Mouse (Mus musculus) lung, embryonic 14.5 days (tissue): ENCODE measurements at regions not wholly inside any gene's neighbourhood (a gene's known extent, or its start where the extent isn't known, plus 50 kb on each side); places are given as distances from the start of the nearest gene placed in this dataset.

ENCODE experiments used
- ATAC-seq: fragments of 200-750 bp; cut with Nextera tagmentation; 2 replicates; pipeline ENCODE4 v1.8.0; 2017; ENCODE audit warnings: mild to moderate bottlenecking, moderate TSS enrichment, moderate library complexity; ENCODE audit not compliant: insufficient read depth
- DNase-seq: peaks from one replicate; pipeline ENCODE4 v3.0.0-alpha.2; 2015
- H3K27ac ChIP-seq: fragments of 300-500 bp; sonication (generic); 2 replicates; pipeline ENCODE4 v1.5.1; 2014; ENCODE audit warnings: low read depth, mild to moderate bottlenecking, moderate library complexity
- H3K27me3 ChIP-seq: fragments of 300-500 bp; sonication (generic); 2 replicates; pipeline ENCODE4 v1.6.1; 2014; ENCODE audit warnings: low read length, control low read depth; ENCODE audit not compliant: insufficient read depth
- H3K36me3 ChIP-seq: fragments of 300-500 bp; sonication (generic); 2 replicates; pipeline ENCODE4 v1.6.1; 2014; ENCODE audit warnings: control low read depth; ENCODE audit not compliant: insufficient read depth
- H3K4me1 ChIP-seq: fragments of 300-500 bp; sonication (generic); 2 replicates; pipeline ENCODE4 v1.6.1; 2014; ENCODE audit warnings: antibody characterized with exemption, control low read depth; ENCODE audit not compliant: insufficient read depth
- H3K4me2 ChIP-seq: fragments of 300-500 bp; sonication (generic); 2 replicates; pipeline ENCODE4 v1.6.1; 2014; ENCODE audit warnings: mild to moderate bottlenecking
- H3K4me3 ChIP-seq: fragments of 300-500 bp; sonication (generic); 2 replicates; pipeline ENCODE4 v1.5.1; 2014; ENCODE audit warnings: low read depth, low read length
- H3K9ac ChIP-seq: fragments of 300-500 bp; sonication (generic); 2 replicates; pipeline ENCODE4 v1.6.1; 2014
- H3K9me3 ChIP-seq: fragments of 300-500 bp; sonication (generic); 2 replicates; pipeline ENCODE4 v1.6.1; 2016; ENCODE audit warnings: low read depth, low read length, control low read depth
- CTCF ChIP-seq: IDR thresholded peaks from 2 replicates; pipeline ENCODE4 v1.5.1; 2016; ENCODE audit warnings: antibody characterized with exemption, low read depth
- WGBS: fragments of 180-500 bp; shearing (Covaris S2); extraction: QIAGEN DNeasy Blood & Tissue Kit; methylation state at CpG from one replicate; pipeline ENCODE4 v1.1.7; 2014; 5-methylcytosine and 5-hydroxymethylcytosine counted together

- peak; percentile 55 for DNase-seq
These were observed 59.0 kb upstream of the Ccdc91 start for GRCm38 (mm10) chr6:147416592-147416991.

GRCm38 (mm10) chr6:147413713-147414112 lies 61.9 kb upstream of the Ccdc91 start:
- DNase-seq (no peak), ATAC-seq (no peak)
- no peaks in the 10 kb centered on the region for H3K36me3 ChIP-seq
- no peak overlapping the region for H3K4me2 ChIP-seq
- no peaks in the 10 kb centered on the region for H3K9me3 ChIP-seq
- WGBS = 86% methylated on average over 3 of the region's 3 CpGs
- H3K9ac ChIP-seq = no peak overlapping the region
- H3K27ac ChIP-seq = no peak overlapping the region
- no peaks in the 10 kb centered on the region for H3K27me3 ChIP-seq
- no peaks in the 10 kb centered on the region for H3K4me1 ChIP-seq
- no peak for TF ChIP-seq CTCF
- H3K4me3 ChIP-seq = no peak overlapping the region

More at GRCm38 (mm10) chr6:147416592-147416991, 59.0 kb upstream of the Ccdc91 start:
- Histone ChIP-seq H3K4me1 (no peaks in the 10 kb centered on the region), H3K27ac (no peak overlapping the region), H3K27me3 (no peaks in the 10 kb centered on the region), H3K4me3 (no peak overlapping the region), H3K9ac (no peak overlapping the region), H3K36me3 (no peaks in the 10 kb centered on the region), H3K9me3 (no peaks in the 10 kb centered on the region), H3K4me2 (no peak overlapping the region)
- 42% methylated on average over 3 of the region's 3 CpGs for WGBS
- TF ChIP-seq CTCF = no peak
- peak; percentile 52; the same call in 1 of the 2 replicates for ATAC-seq

DNA sequence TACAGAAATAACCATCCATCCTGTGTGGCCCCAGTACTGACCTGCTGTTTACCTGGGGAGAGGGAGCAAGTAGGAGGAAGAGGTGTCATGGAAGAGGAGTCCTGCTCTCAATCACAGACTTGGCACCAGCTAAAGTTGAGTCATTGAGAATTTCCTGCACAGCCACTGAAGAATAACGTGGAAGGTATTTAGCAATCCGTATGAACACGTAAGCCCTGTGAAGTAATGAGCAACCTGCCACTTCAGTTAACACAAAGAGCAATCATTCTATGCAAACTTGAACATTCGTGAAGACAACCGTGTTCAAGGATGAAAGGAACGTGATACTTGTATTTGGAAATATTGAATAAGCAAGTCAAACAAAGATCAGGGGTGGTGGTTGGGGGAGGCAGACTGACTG lies 77.6 kb upstream of the Ccdc91 start:
- WGBS = 62% methylated on average over 6 of the region's 6 CpGs

DNA sequence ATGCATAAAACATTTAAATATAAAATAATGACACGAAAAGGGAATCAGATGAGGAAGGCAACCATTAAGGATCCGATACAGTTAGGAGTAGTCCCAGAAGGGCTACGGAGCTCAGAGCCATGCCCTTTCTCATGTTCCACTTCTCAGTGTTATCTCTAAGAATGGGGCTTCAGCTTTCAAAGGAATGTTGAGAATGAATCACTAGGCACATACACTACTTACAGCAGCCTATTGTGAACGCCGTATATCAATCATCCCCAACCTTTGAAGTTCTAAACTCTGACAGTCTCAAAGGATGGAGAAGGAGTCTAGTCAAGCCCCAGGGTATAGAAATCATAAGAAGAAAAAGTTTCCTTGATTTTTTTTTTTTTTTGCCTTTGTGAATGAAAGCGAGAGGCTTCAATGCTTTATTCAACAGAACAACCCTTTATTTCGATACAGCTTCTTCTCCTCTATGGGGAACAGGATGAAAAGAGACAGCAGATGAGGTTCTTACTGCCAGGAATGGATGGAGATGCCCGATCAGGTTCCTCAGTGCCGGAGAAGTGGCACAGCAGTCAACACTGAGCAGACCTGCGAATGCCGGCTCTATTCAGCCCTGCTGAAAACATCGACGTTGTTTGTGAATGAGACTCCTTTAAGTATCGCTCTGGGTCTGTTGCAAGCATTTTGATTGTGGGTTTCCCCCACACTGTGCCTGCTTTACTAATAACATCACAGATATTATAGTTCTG lies 84.0 kb upstream of the Ccdc91 start:
- Histone ChIP-seq H3K4me3 (no peak overlapping the region), H3K9me3 (no peaks in the 10 kb centered on the region), H3K9ac (no peak overlapping the region), H3K4me2 (no peak overlapping the region; the same call in 1 of the 2 replicates), H3K27me3 (no peaks in the 10 kb centered on the region), H3K36me3 (no peaks in the 10 kb centered on the region), H3K4me1 (peaks cover 8% of the 10 kb centered on the region; the same call in 1 of the 2 replicates), H3K27ac (no peak overlapping the region)
- DNase-seq = peak; percentile 34
- 30% methylated on average over 14 of the region's 14 CpGs for WGBS
- TF ChIP-seq CTCF = no peak
- ATAC-seq = peak; percentile 80

More for the DNA sequence above, 77.6 kb upstream of the Ccdc91 start:
- DNase-seq (no peak), ATAC-seq (no peak)
- TF ChIP-seq CTCF = no peak
- H3K4me2 ChIP-seq = no peak overlapping the region
- H3K9me3 ChIP-seq = no peaks in the 10 kb centered on the region
- no peak overlapping the region for H3K9ac ChIP-seq
- H3K27ac ChIP-seq = no peak overlapping the region
- H3K27me3 ChIP-seq = no peaks in the 10 kb centered on the region
- no peaks in the 10 kb centered on the region for H3K4me1 ChIP-seq
- H3K4me3 ChIP-seq = no peak overlapping the region
- H3K36me3 ChIP-seq = no peaks in the 10 kb centered on the region

- no peak overlapping the region for H3K27ac ChIP-seq
- peaks cover 8% of the 10 kb centered on the region; the same call in 1 of the 2 replicates for H3K4me1 ChIP-seq
- H3K36me3 ChIP-seq = no peaks in the 10 kb centered on the region
- no peaks in the 10 kb centered on the region for H3K27me3 ChIP-seq
- DNase-seq (no peak), ATAC-seq (peak; percentile 48; the same call in 1 of the 2 replicates)
- H3K9ac ChIP-seq = no peak overlapping the region
- WGBS = 70% methylated on average over 5 of the region's 5 CpGs
- no peak for TF ChIP-seq CTCF
- no peaks in the 10 kb centered on the region for H3K9me3 ChIP-seq
- no peak overlapping the region for H3K4me3 ChIP-seq
- no peak overlapping the region for H3K4me2 ChIP-seq
These were observed 85.1 kb upstream of the Ccdc91 start for GRCm38 (mm10) chr6:147390499-147390898.

GRCm38 (mm10) chr6:147388727-147389126 lies 86.9 kb upstream of the Ccdc91 start:
- no peak for DNase-seq
- Histone ChIP-seq H3K27ac (no peak overlapping the region), H3K9ac (no peak overlapping the region), H3K27me3 (no peaks in the 10 kb centered on the region), H3K4me2 (no peak overlapping the region), H3K4me3 (no peak overlapping the region), H3K4me1 (peaks cover 16% of the 10 kb centered on the region), H3K36me3 (no peaks in the 10 kb centered on the region), H3K9me3 (no peaks in the 10 kb centered on the region)
- WGBS = 44% methylated on average over 2 of the region's 2 CpGs
- ATAC-seq = no peak
- no peak for TF ChIP-seq CTCF

DNA sequence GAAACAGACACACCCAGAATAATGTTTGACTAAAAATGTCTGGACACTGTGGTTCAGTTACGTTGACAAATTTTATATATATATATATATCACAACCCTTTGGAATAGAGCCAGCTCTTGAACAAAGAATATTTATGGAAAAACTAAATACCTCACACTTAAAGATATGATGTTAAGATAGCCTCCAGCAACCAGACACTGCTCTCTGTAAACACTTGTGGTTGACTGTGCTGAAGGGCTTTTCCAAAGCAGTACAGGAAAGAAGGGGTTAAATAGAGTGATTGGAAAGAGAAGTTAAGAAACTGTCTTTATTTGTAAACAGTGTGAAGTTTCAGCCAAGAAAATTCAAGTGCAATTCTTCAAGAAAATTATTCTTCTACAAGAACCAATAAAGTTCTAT lies 90.0 kb upstream of the Ccdc91 start:
- peak; percentile 79 for ATAC-seq
- WGBS = 13% methylated on average over 1 of the region's 1 CpGs

More for the DNA sequence above, 90.0 kb upstream of the Ccdc91 start:
- Histone ChIP-seq H3K27ac (no peak overlapping the region), H3K9ac (no peak overlapping the region), H3K27me3 (no peaks in the 10 kb centered on the region), H3K4me2 (no peak overlapping the region), H3K4me3 (no peak overlapping the region), H3K36me3 (no peaks in the 10 kb centered on the region), H3K4me1 (peaks cover 20% of the 10 kb centered on the region), H3K9me3 (no peaks in the 10 kb centered on the region)
- peak; percentile 69 for DNase-seq
- TF ChIP-seq CTCF = no peak
